Mouse (Mus musculus) heart, embryonic 15.5 days (tissue): Measurements from ENCODE around the gene Mrs2. TPM values are rescaled to one million over a fixed set of nuclear protein-coding genes. Genes with fewer than 3 reads are reported as not detected.
"Not testable (repeated sequence)": the region's sequence is repeated elsewhere in the genome, so short reads cannot be mapped to it uniquely, and the experiment has no call there.

Source experiments
- ATAC-seq: fragments of 200-750 bp; cut with Nextera tagmentation; replicated peaks from 2 replicates; pipeline ENCODE4 v1.8.0; 2017; ENCODE audit warnings: low read depth, moderate TSS enrichment; ENCODE audit not compliant: insufficient number of reproducible peaks, insufficient read depth, low FRiP score
- H3K27ac ChIP-seq: fragments of 300-500 bp; sonication (generic); 2 replicates; pipeline ENCODE4 v1.5.1; 2015; ENCODE audit warnings: mild to moderate bottlenecking, inconsistent platforms
- H3K27me3 ChIP-seq: fragments of 300-500 bp; sonication (generic); 2 replicates; pipeline ENCODE4 v1.6.1; 2015; ENCODE audit warnings: inconsistent platforms
- H3K36me3 ChIP-seq: fragments of 300-500 bp; sonication (generic); 2 replicates; pipeline ENCODE4 v1.6.1; 2015; ENCODE audit warnings: mild to moderate bottlenecking, inconsistent platforms
- H3K4me1 ChIP-seq: fragments of 300-500 bp; sonication (generic); replicated peaks from 2 replicates; pipeline ENCODE4 v1.6.1; 2015; ENCODE audit warnings: inconsistent platforms
- H3K4me2 ChIP-seq: fragments of 300-500 bp; sonication (generic); 2 replicates; pipeline ENCODE4 v1.6.1; 2015; ENCODE audit warnings: inconsistent platforms, mild to moderate bottlenecking, moderate library complexity
- H3K4me3 ChIP-seq: fragments of 300-500 bp; sonication (generic); 2 replicates; pipeline ENCODE4 v1.5.1; 2015; ENCODE audit warnings: mild to moderate bottlenecking, inconsistent platforms
- H3K9ac ChIP-seq: fragments of 300-500 bp; sonication (generic); 2 replicates; pipeline ENCODE4 v1.6.1; 2015; ENCODE audit warnings: mild to moderate bottlenecking, inconsistent platforms
- H3K9me3 ChIP-seq: fragments of 300-500 bp; sonication (generic); replicated peaks from 2 replicates; pipeline ENCODE4 v1.6.1; 2016; ENCODE audit warnings: inconsistent platforms
- WGBS: fragments of 180-500 bp; shearing (Covaris S2); methylation state at CpG from one replicate; pipeline ENCODE4 v1.1.7; 2015; ENCODE audit warnings: mixed read lengths; 5-methylcytosine and 5-hydroxymethylcytosine counted together
- polyA plus RNA-seq: library from polyadenylated mRNA; unstranded; fragments of >200 nt; fragmentation: Nextera tagmentation; extraction: Ambion mirVana; gene quantifications from 2 replicates; pipeline ENCODE4 v1.2.1, GENCODE M21; 2015

The Mrs2 gene
- polyA plus RNA-seq, 1 experiment from 2014 or later: 13.1 TPM

- Histone ChIP-seq H3K9me3 (no peaks in the 10 kb centered on the region), H3K9ac (no peak overlapping the region), H3K4me3 (no peak overlapping the region), H3K36me3 (no peaks in the 10 kb centered on the region), H3K4me1 (no peaks in the 10 kb centered on the region; the same call in 1 of the 2 replicates), H3K27ac (no peak overlapping the region), H3K4me2 (no peak overlapping the region), H3K27me3 (no peaks in the 10 kb centered on the region)
- ATAC-seq: no peak
- WGBS: 74% methylated on average over 5 of the region's 5 CpGs
These were observed 42.3 kb downstream of the Mrs2 start for GRCm38 (mm10) chr13:24977820-24978342.

- no peaks in the 10 kb centered on the region for H3K27me3 ChIP-seq
- H3K4me3 ChIP-seq: no peak overlapping the region
- no peak for ATAC-seq
- no peak overlapping the region for H3K9ac ChIP-seq
- no peaks in the 10 kb centered on the region for H3K4me1 ChIP-seq
- no peak overlapping the region for H3K4me2 ChIP-seq
- no peak overlapping the region for H3K27ac ChIP-seq
- WGBS: 72% methylated on average over 4 of the region's 4 CpGs
- no peaks in the 10 kb centered on the region for H3K36me3 ChIP-seq
- no peaks in the 10 kb centered on the region for H3K9me3 ChIP-seq
These were observed 43.8 kb downstream of the Mrs2 start for GRCm38 (mm10) chr13:24976384-24976783.

GRCm38 (mm10) chr13:24971776-24972175 is 48.4 kb downstream of the Mrs2 start:
- not testable (repeated sequence) for H3K27me3 ChIP-seq, H3K4me1 ChIP-seq, H3K27ac ChIP-seq, ATAC-seq, H3K36me3 ChIP-seq, H3K9ac ChIP-seq, H3K4me3 ChIP-seq, H3K4me2 ChIP-seq, H3K9me3 ChIP-seq
- 80% methylated on average over 3 of the region's 3 CpGs for WGBS

- H3K9ac ChIP-seq: 0 out of 2 replicates have a peak overlapping the region, but pooled peaks have one; percentile 19
- no peak overlapping the region for H3K27ac ChIP-seq
- H3K9me3 ChIP-seq: no peaks in the 10 kb centered on the region
- no peak for ATAC-seq
- no peaks in the 10 kb centered on the region for H3K27me3 ChIP-seq
- no peaks in the 10 kb centered on the region for H3K36me3 ChIP-seq
- H3K4me2 ChIP-seq: peak overlapping the region; percentile 68
- WGBS: 31% methylated on average over 5 of the region's 5 CpGs
- H3K4me1 ChIP-seq: peaks cover 3% of the 10 kb centered on the region; the same call in 1 of the 2 replicates
- peak overlapping the region; percentile 51 for H3K4me3 ChIP-seq
These were observed 54.4 kb downstream of the Mrs2 start for GRCm38 (mm10) chr13:24965846-24966201.

- 15% methylated on average over 15 of the region's 15 CpGs for WGBS
These were observed 54.9 kb downstream of the Mrs2 start for GRCm38 (mm10) chr13:24965130-24965845.

GRCm38 (mm10) chr13:24962119-24962518 is 58.1 kb downstream of the Mrs2 start:
- Histone ChIP-seq H3K36me3 (no peaks in the 10 kb centered on the region), H3K4me1 (peaks cover 3% of the 10 kb centered on the region; the same call in 1 of the 2 replicates), H3K27me3 (no peaks in the 10 kb centered on the region), H3K4me3 (no peak overlapping the region), H3K27ac (no peak overlapping the region), H3K9ac (no peak overlapping the region), H3K9me3 (no peaks in the 10 kb centered on the region), H3K4me2 (no peak overlapping the region)
- WGBS: 77% methylated on average over 8 of the region's 8 CpGs
- no peak for ATAC-seq

More at GRCm38 (mm10) chr13:24965130-24965845, 54.9 kb downstream of the Mrs2 start:
- H3K9me3 ChIP-seq: no peaks in the 10 kb centered on the region
- peaks cover 3% of the 10 kb centered on the region; the same call in 1 of the 2 replicates for H3K4me1 ChIP-seq
- ATAC-seq: no peak
- peak overlapping the region; percentile 68 for H3K4me2 ChIP-seq
- H3K9ac ChIP-seq: 0 out of 2 replicates have a peak overlapping the region, but pooled peaks have one; percentile 19
- no peaks in the 10 kb centered on the region for H3K27me3 ChIP-seq
- H3K4me3 ChIP-seq: peak overlapping the region; percentile 51
- no peaks in the 10 kb centered on the region for H3K36me3 ChIP-seq
- H3K27ac ChIP-seq: no peak overlapping the region

- Histone ChIP-seq H3K9me3 (no peaks in the 10 kb centered on the region), H3K9ac (no peak overlapping the region), H3K36me3 (no peaks in the 10 kb centered on the region), H3K27me3 (0 out of 2 replicates have a peak, but pooled peaks cover 2% of the 10 kb centered on the region), H3K27ac (no peak overlapping the region), H3K4me1 (peaks cover under 1% of the 10 kb centered on the region; the same call in 1 of the 2 replicates), H3K4me2 (no peak overlapping the region), H3K4me3 (no peak overlapping the region)
- ATAC-seq: no peak
- WGBS: 77% methylated on average over 3 of the region's 3 CpGs
These were observed 60.1 kb downstream of the Mrs2 start for GRCm38 (mm10) chr13:24960084-24960483.

- Histone ChIP-seq H3K27ac (no peak overlapping the region), H3K4me1 (no peaks in the 10 kb centered on the region), H3K36me3 (no peaks in the 10 kb centered on the region), H3K9ac (no peak overlapping the region), H3K4me3 (no peak overlapping the region), H3K27me3 (peaks cover 3% of the 10 kb centered on the region; the same call in 1 of the 2 replicates), H3K9me3 (no peaks in the 10 kb centered on the region), H3K4me2 (no peak overlapping the region)
- ATAC-seq: no peak
- 86% methylated on average over 11 of the region's 11 CpGs for WGBS
These were observed 61.5 kb downstream of the Mrs2 start for GRCm38 (mm10) chr13:24958671-24959070.

- no peak overlapping the region for H3K27ac ChIP-seq
- no peak overlapping the region for H3K9ac ChIP-seq
- no peak overlapping the region for H3K4me2 ChIP-seq
- H3K36me3 ChIP-seq: no peaks in the 10 kb centered on the region
- 25% methylated on average over 10 of the region's 10 CpGs for WGBS
- ATAC-seq: no peak
- H3K27me3 ChIP-seq: peaks cover 3% of the 10 kb centered on the region; the same call in 1 of the 2 replicates
- 0 out of 2 replicates have a peak, but pooled peaks cover 2% of the 10 kb centered on the region for H3K4me1 ChIP-seq
- no peaks in the 10 kb centered on the region for H3K9me3 ChIP-seq
- H3K4me3 ChIP-seq: no peak overlapping the region
These were observed 64.7 kb downstream of the Mrs2 start for GRCm38 (mm10) chr13:24955500-24955899.

- H3K9me3 ChIP-seq: no peaks in the 10 kb centered on the region
- no peaks in the 10 kb centered on the region for H3K36me3 ChIP-seq
- peaks cover 3% of the 10 kb centered on the region; the same call in 1 of the 2 replicates for H3K27me3 ChIP-seq
- 37% methylated on average over 11 of the region's 11 CpGs for WGBS
- no peak overlapping the region for H3K4me3 ChIP-seq
- no peak overlapping the region for H3K9ac ChIP-seq
- 0 out of 2 replicates have a peak, but pooled peaks cover 2% of the 10 kb centered on the region for H3K4me1 ChIP-seq
- ATAC-seq: no peak
- no peak overlapping the region for H3K27ac ChIP-seq
- no peak overlapping the region for H3K4me2 ChIP-seq
These were observed 65.1 kb downstream of the Mrs2 start for GRCm38 (mm10) chr13:24955091-24955490.

GRCm38 (mm10) chr13:24952659-24953058 is 67.5 kb downstream of the Mrs2 start:
- no peak overlapping the region for H3K9ac ChIP-seq
- H3K4me1 ChIP-seq: 0 out of 2 replicates have a peak, but pooled peaks cover 2% of the 10 kb centered on the region
- no peak overlapping the region for H3K4me2 ChIP-seq
- no peak overlapping the region for H3K27ac ChIP-seq
- no peak overlapping the region for H3K4me3 ChIP-seq
- peaks cover 3% of the 10 kb centered on the region; the same call in 1 of the 2 replicates for H3K27me3 ChIP-seq
- no peaks in the 10 kb centered on the region for H3K36me3 ChIP-seq
- no peaks in the 10 kb centered on the region for H3K9me3 ChIP-seq
- ATAC-seq: no peak
- 68% methylated on average over 7 of the region's 7 CpGs for WGBS
